Mouse (Mus musculus): Measurements from ENCODE around the gene Kif18b.

The Kif18b gene

GRCm38 (mm10) chr11:102880585-102881313, 44.2 kb downstream of the Kif18b start, which contains the start of the genes Eftud2 and Ccdc103:
TSS of gene Eftud2 (minus strand) at chr11:102880985.
TSS of gene Ccdc103 (plus strand) at chr11:102881204.
- DNase-seq, result peak; percentile 88 to 96

- DNase-seq, result no peak
Observed at GRCm38 (mm10) chr11:102879558-102879957, 45.4 kb downstream of the Kif18b start.

GRCm38 (mm10) chr11:102874801-102875334, 50.1 kb downstream of the Kif18b start:
- peak; percentile 75 to 78 for DNase-seq

DNA sequence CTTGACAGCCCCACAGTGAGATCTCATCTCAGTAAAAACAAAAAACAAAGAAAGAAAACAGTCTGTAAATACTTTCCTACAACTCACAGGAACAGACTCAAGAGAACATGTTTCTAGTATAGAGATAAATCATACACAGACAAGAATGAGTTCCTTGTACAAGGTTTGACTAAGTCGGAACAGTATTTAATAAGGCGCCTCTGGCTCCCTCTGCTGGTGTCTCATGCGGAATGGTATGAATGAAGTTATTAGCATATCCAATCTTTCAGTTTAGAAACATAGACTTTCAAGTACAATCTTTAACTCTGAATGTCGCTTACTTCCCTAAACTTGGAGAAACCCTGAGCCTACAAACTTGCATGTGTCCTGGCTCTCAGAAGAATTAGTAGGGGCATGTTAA, 60.7 kb downstream of the Kif18b start:
- peak; percentile 73 to 80 for DNase-seq

- peak; percentile 35 to 42 for DNase-seq
Observed at GRCm38 (mm10) chr11:102859933-102860332, 65.0 kb downstream of the Kif18b start.

GRCm38 (mm10) chr11:102858951-102859350, 66.0 kb downstream of the Kif18b start:
- DNase-seq, result peak; percentile 28 to 37

- DNase-seq, result no peak
Observed at GRCm38 (mm10) chr11:102855941-102856340, 69.0 kb downstream of the Kif18b start.

All from cerebellum, postnatal 36 days (tissue).